22 mouse cellular contexts compared by ENCODE assay signal in genomic region chr1:185736773-185737172, GRCm38 (mm10).
DNase-seq lines count a peak whose midpoint lies in the region; ATAC-seq and TF ChIP-seq lines count a peak whose summit lies in the region.
"Had no signal": no experiment of that assay in that cellular context is flagged by ENCODE, and none has a peak within 500 bp of the region (broad histone marks: within the 10 kb centered on the region; RNA-seq: fewer than 3 reads in every experiment).

No protein-coding gene starts in this region.

- no peaks in the 10 kb centered on the region for H3K9me3 ChIP-seq in ES-E14 (ENCODE audit: control insufficient read depth, insufficient read depth, low read depth, low read length)
- H3K9me3 ChIP-seq: forebrain, embryonic 10.5 days; forebrain, embryonic 13.5 days; hindbrain, embryonic 12.5 days; hindbrain, embryonic 15.5 days had no signal

- no peak overlapping the region for H3K9ac ChIP-seq in ES-E14 (ENCODE audit: insufficient read depth, low read depth, low read length, poor library complexity, severe bottlenecking)
- H3K9ac ChIP-seq: forebrain, embryonic 13.5 days; hindbrain, embryonic 12.5 days; hindbrain, embryonic 15.5 days had no signal

- no peaks in the 10 kb centered on the region for H3K36me3 ChIP-seq in ES-E14 (ENCODE audit: control insufficient read depth, insufficient read depth, low read length, poor library complexity, severe bottlenecking)
- H3K36me3 ChIP-seq: forebrain, embryonic 10.5 days; G1E; hindbrain, embryonic 12.5 days; hindbrain, embryonic 15.5 days had no signal

- no peak overlapping the region for H3K4me3 ChIP-seq in ES-E14 (ENCODE audit: insufficient read depth in 1 of 2, low read depth in 1 of 2, low read length in 2 of 2, poor library complexity in 1 of 2, severe bottlenecking in 1 of 2)
- H3K4me3 ChIP-seq: forebrain, embryonic 10.5 days; forebrain, embryonic 13.5 days; heart, adult 2 months; hindbrain, embryonic 12.5 days; hindbrain, embryonic 15.5 days had no signal

- DNase-seq in ES-E14 (ENCODE audit: low read depth, low spot score), result no peak
- DNase-seq in Patski (ENCODE audit: low read depth, low spot score), result peak; percentile 53
- peak; percentile 24 for DNase-seq in c-Kit-negative CD71-positive TER-119-positive erythroid progenitor cells, embryonic 14.5 days (ENCODE audit: low read depth, low spot score)
- DNase-seq in Muller cell, postnatal 12 days (ENCODE audit: inconsistent ontology term), result no peak
- no peak for DNase-seq in layer of hippocampus, adult 8-10 months (ENCODE audit: low spot score in 2 of 2)
- DNase-seq: adrenal gland, postnatal 10 days; adrenal gland, postnatal 36 days; cerebellum, adult 11-12 months; cerebellum, adult 9-10 months; cerebellum, postnatal 14 days; gastrocnemius, postnatal 10 days; gastrocnemius, postnatal 36 days; heart, adult 2 months; kidney, adult 2 months had no signal

- POLR2A ChIA-PET in Patski (lab: Charles Lee), result interaction anchor here (0.6 kb wide), 1 partner anchor 1018 kb away, joined by 5 read pairs; no protein-coding TSS in a partner anchor

- in situ Hi-C loops in ES-E14 (cut with MboI; ENCODE audit: low sequenced_read_pairs in 2 of 2, unreplicated experiment in 2 of 2), result no loop called here
- in situ Hi-C loops in Patski (cut with MboI; ENCODE audit: low pct_unique_long_range_greater_than_20kb), result no loop called here

- no peak for TF ChIP-seq CTCF in Patski (IDR thresholded peaks at IDR 0.05)

- CTCF ChIA-PET in Patski (lab: Charles Lee), result no interaction called here

- no peak overlapping the region for H3K27ac ChIP-seq in ES-E14 (ENCODE audit: insufficient read depth, low read depth, low read length, poor library complexity, severe bottlenecking)
- H3K27ac ChIP-seq: forebrain, embryonic 10.5 days; forebrain, embryonic 13.5 days; heart, adult 2 months; hindbrain, embryonic 12.5 days; hindbrain, embryonic 15.5 days had no signal

- H3K4me1 ChIP-seq in ES-E14 (ENCODE audit: control insufficient read depth in 2 of 2, insufficient read depth in 2 of 2, low read length in 2 of 2, poor library complexity in 1 of 2), result no peaks in the 10 kb centered on the region

- no peaks in the 10 kb centered on the region for H3K27me3 ChIP-seq in Patski
- H3K27me3 ChIP-seq: forebrain, embryonic 13.5 days; hindbrain, embryonic 12.5 days; hindbrain, embryonic 15.5 days had no signal

- ATAC-seq in Patski, result no peak
- ATAC-seq in CD4-positive, CD25-positive, alpha-beta regulatory T cell, adult 4 months, result no peak
- ATAC-seq: forebrain, embryonic 13.5 days; forebrain, embryonic 16.5 days; intestine, postnatal 0 days had no signal

TF ChIP-seq in ES-E14, 5 proteins besides CTCF, POLR2A, EP300 and RAD21:
- TF ChIP-seq HCFC1 (IDR thresholded peaks at IDR 0.05; ENCODE audit: borderline replicate concordance, insufficient read depth, low read length) (no peak), MAFK (IDR thresholded peaks at IDR 0.05; ENCODE audit: insufficient read depth, low read depth, low read length) (peak; percentile 73), ZNF384 (IDR thresholded peaks at IDR 0.05; ENCODE audit: low read depth, low read length) (no peak), ZC3H11A (IDR thresholded peaks at IDR 0.05; ENCODE audit: borderline replicate concordance, low read depth, low read length) (no peak), CHD2 (IDR thresholded peaks at IDR 0.05; ENCODE audit: low read depth, low read length) (no peak)
TF ChIP-seq in ES-E14: peak in this region for 1.

Comparison
In these comparisons a context has a peak if more than half of its experiments do, and no peak if none do; other contexts are left out.
1. DNase-seq: peak in Patski (single experiment) and c-Kit-negative CD71-positive TER-119-positive erythroid progenitor cells, embryonic 14.5 days (single experiment); none in ES-E14 (single experiment), Muller cell, postnatal 12 days (single experiment) and layer of hippocampus, adult 8-10 months (0 of 2).